Mouse (Mus musculus): ENCODE measurements around the gene Tectb.

GRCm38 (mm10) chr19:55231081-55231480 is 50.5 kb downstream of the Tectb start:
- no peak for TF ChIP-seq CTCF (IDR thresholded peaks at IDR 0.05; ENCODE audit: extremely low read depth, insufficient read length, insufficient replicate concordance, low read depth, low read length)
- TF ChIP-seq POLR2A (IDR thresholded peaks at IDR 0.05; ENCODE audit: low read depth, low read length) = no peak

Data from small intestine, adult 2 months (tissue).